Mouse (Mus musculus): ENCODE data around the gene Il17ra.

DNA sequence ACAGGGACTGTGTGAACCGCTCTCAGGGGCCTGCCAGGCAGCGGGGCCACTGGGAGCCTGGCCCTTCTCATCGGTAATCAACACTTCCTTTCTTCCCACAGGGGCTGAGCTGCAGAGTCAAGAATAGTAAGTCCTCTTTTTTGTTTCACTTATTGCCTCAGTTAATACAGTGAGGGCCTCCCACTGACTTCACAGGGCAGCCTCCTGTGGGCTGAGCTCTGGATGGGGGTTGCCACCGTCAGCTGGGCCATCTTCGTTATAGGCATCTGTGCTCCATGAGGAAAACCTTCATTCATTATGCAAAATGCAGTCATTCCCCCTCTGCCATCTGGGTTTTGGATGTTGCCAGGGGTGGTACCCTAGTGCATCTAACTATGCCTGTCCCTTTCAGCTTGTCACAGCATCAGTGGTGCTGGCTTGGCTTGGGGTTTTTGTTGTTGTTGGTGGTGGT, 9.0 kb downstream of the Il17ra start:
- TF ChIP-seq CTCF (IDR thresholded peaks at IDR 0.05; ENCODE audit: borderline replicate concordance, control insufficient read depth, extremely low read depth, insufficient read depth, low read length, poor library complexity) (no peak), POLR2A (IDR thresholded peaks at IDR 0.05; ENCODE audit: control insufficient read depth, extremely low read depth, insufficient read depth, low read length, poor library complexity) (no peak)

Measured in thymus, adult 2 months (tissue).